Mouse (Mus musculus) testis, adult 2 months (tissue): ENCODE data around the gene Myh13. TPM values are rescaled to one million over a fixed set of nuclear protein-coding genes. Genes with fewer than 3 reads are reported as not detected.

ENCODE experiments used
- H3K27ac ChIP-seq: fragments of 200-500 bp; 2 replicates; pipeline ENCODE4 v1.5.1; 2012; ENCODE audit warnings: low read depth, low read length; ENCODE audit not compliant: control insufficient read depth, insufficient read depth
- H3K27me3 ChIP-seq: fragments of 200-500 bp; 2 replicates; pipeline ENCODE4 v1.6.1; 2012; ENCODE audit warnings: mild to moderate bottlenecking, low read length, moderate library complexity; ENCODE audit not compliant: control insufficient read depth, insufficient read depth
- H3K36me3 ChIP-seq: fragments of 200-500 bp; 2 replicates; pipeline ENCODE4 v1.6.1; 2012; ENCODE audit warnings: mild to moderate bottlenecking, low read length; ENCODE audit not compliant: control insufficient read depth, insufficient read depth
- H3K4me1 ChIP-seq: fragments of 200-500 bp; 2 replicates; pipeline ENCODE4 v1.6.1; 2012; ENCODE audit warnings: low read length; ENCODE audit not compliant: control insufficient read depth, insufficient read depth
- H3K4me3 ChIP-seq: fragments of 200-500 bp; 2 replicates; pipeline ENCODE4 v1.5.1; 2012; ENCODE audit warnings: low read depth, mild to moderate bottlenecking, low read length, moderate library complexity, mixed read lengths; ENCODE audit not compliant: control insufficient read depth
- CTCF ChIP-seq: fragments of 200-500 bp; IDR thresholded peaks from 2 replicates; pipeline ENCODE4 v1.5.1; 2012; ENCODE audit warnings: low read depth, mild to moderate bottlenecking, inconsistent platforms, low read length, moderate library complexity; ENCODE audit not compliant: control insufficient read depth, insufficient read depth, insufficient replicate concordance
- POLR2A ChIP-seq: fragments of 200-500 bp; IDR thresholded peaks from 2 replicates; pipeline ENCODE4 v1.6.1; 2012; ENCODE audit warnings: low read depth, mild to moderate bottlenecking, inconsistent platforms, low read length, moderate library complexity; ENCODE audit not compliant: control insufficient read depth
- polyA plus RNA-seq: library from polyadenylated mRNA; depleted of rRNA; stranded (reverse); fragments of >200 nt; gene quantifications from 2 replicates; pipeline ENCODE4 v1.2.3, GENCODE M21; 2012

The Myh13 gene
- polyA plus RNA-seq, 1 experiment, result 0.25 TPM

- H3K27me3 ChIP-seq, result no peaks in the 10 kb centered on the region
- no peak overlapping the region for H3K27ac ChIP-seq
Observed at GRCm38 (mm10) chr11:67366936-67367335, 45.5 kb downstream of the Myh13 start.

GRCm38 (mm10) chr11:67373333-67373732, 51.9 kb downstream of the Myh13 start:
- H3K27me3 ChIP-seq, result no peaks in the 10 kb centered on the region
- no peak overlapping the region for H3K27ac ChIP-seq
- TF ChIP-seq POLR2A (no peak), CTCF (no peak)
- no peaks in the 10 kb centered on the region for H3K4me1 ChIP-seq
- H3K4me3 ChIP-seq, result no peak overlapping the region
- no peaks in the 10 kb centered on the region for H3K36me3 ChIP-seq

More at GRCm38 (mm10) chr11:67366936-67367335, 45.5 kb downstream of the Myh13 start:
- no peaks in the 10 kb centered on the region for H3K36me3 ChIP-seq
- TF ChIP-seq CTCF (no peak), POLR2A (no peak)
- no peak overlapping the region for H3K4me3 ChIP-seq
- peaks cover 4% of the 10 kb centered on the region for H3K4me1 ChIP-seq

- Histone ChIP-seq H3K36me3 (no peaks in the 10 kb centered on the region), H3K4me1 (no peaks in the 10 kb centered on the region), H3K27me3 (no peaks in the 10 kb centered on the region), H3K4me3 (no peak overlapping the region), H3K27ac (no peak overlapping the region)
- TF ChIP-seq CTCF, result peak; percentile 15; the same call in 1 of the 2 replicates
- TF ChIP-seq POLR2A, result no peak
Observed at GRCm38 (mm10) chr11:67376308-67376707, 54.9 kb downstream of the Myh13 start.

- Histone ChIP-seq H3K4me1 (no peaks in the 10 kb centered on the region), H3K36me3 (no peaks in the 10 kb centered on the region), H3K4me3 (no peak overlapping the region), H3K27me3 (no peaks in the 10 kb centered on the region), H3K27ac (no peak overlapping the region)
- TF ChIP-seq CTCF, result no peak
- no peak for TF ChIP-seq POLR2A
Observed at GRCm38 (mm10) chr11:67379703-67380510, 58.4 kb downstream of the Myh13 start.

GRCm38 (mm10) chr11:67381833-67382232, 60.4 kb downstream of the Myh13 start:
- Histone ChIP-seq H3K27ac (no peak overlapping the region), H3K4me3 (no peak overlapping the region), H3K4me1 (no peaks in the 10 kb centered on the region), H3K36me3 (no peaks in the 10 kb centered on the region), H3K27me3 (no peaks in the 10 kb centered on the region)
- TF ChIP-seq CTCF, result no peak
- no peak for TF ChIP-seq POLR2A

GRCm38 (mm10) chr11:67384653-67385052, 63.2 kb downstream of the Myh13 start:
- no peak overlapping the region for H3K27ac ChIP-seq
- TF ChIP-seq POLR2A (no peak), CTCF (no peak)
- H3K27me3 ChIP-seq, result no peaks in the 10 kb centered on the region
- no peaks in the 10 kb centered on the region for H3K4me1 ChIP-seq
- no peak overlapping the region for H3K4me3 ChIP-seq
- no peaks in the 10 kb centered on the region for H3K36me3 ChIP-seq

GRCm38 (mm10) chr11:67386815-67387415, 65.5 kb downstream of the Myh13 start:
- no peaks in the 10 kb centered on the region for H3K4me1 ChIP-seq
- H3K36me3 ChIP-seq, result no peaks in the 10 kb centered on the region
- no peaks in the 10 kb centered on the region for H3K27me3 ChIP-seq
- no peak overlapping the region for H3K4me3 ChIP-seq
- H3K27ac ChIP-seq, result no peak overlapping the region
- TF ChIP-seq POLR2A (no peak), CTCF (no peak)

GRCm38 (mm10) chr11:67390679-67391384, 69.4 kb downstream of the Myh13 start:
- Histone ChIP-seq H3K4me3 (no peak overlapping the region), H3K27me3 (no peaks in the 10 kb centered on the region), H3K27ac (no peak overlapping the region), H3K4me1 (no peaks in the 10 kb centered on the region), H3K36me3 (no peaks in the 10 kb centered on the region)
- TF ChIP-seq POLR2A (no peak), CTCF (no peak)
